In genomic region chr1:123756055-123756454, GRCm38 (mm10) we compare ENCODE assay signal across 17 mouse cellular contexts.
"Had no signal": no experiment of that assay in that cellular context is flagged by ENCODE, and none has a peak within 500 bp of the region (broad histone marks: within the 10 kb centered on the region; RNA-seq: fewer than 3 reads in every experiment).

No protein-coding gene starts in this region.

- H3K36me3 ChIP-seq: neural tube, embryonic 12.5 days; neural tube, embryonic 13.5 days; neural tube, embryonic 15.5 days; stomach, embryonic 15.5 days had no signal

- H3K27ac ChIP-seq: neural tube, embryonic 12.5 days; neural tube, embryonic 13.5 days; neural tube, embryonic 15.5 days; stomach, embryonic 15.5 days; stomach, postnatal 0 days had no signal

- H3K9me3 ChIP-seq: neural tube, embryonic 12.5 days; neural tube, embryonic 13.5 days; neural tube, embryonic 15.5 days; stomach, embryonic 15.5 days had no signal

- H3K27me3 ChIP-seq: neural tube, embryonic 12.5 days; neural tube, embryonic 13.5 days; neural tube, embryonic 15.5 days; stomach, embryonic 15.5 days had no signal

- H3K4me3 ChIP-seq: neural tube, embryonic 12.5 days; neural tube, embryonic 13.5 days; neural tube, embryonic 15.5 days; stomach, embryonic 15.5 days had no signal

- H3K9ac ChIP-seq: neural tube, embryonic 12.5 days; neural tube, embryonic 13.5 days; neural tube, embryonic 15.5 days; stomach, embryonic 15.5 days had no signal

- H3K4me2 ChIP-seq: neural tube, embryonic 12.5 days; neural tube, embryonic 13.5 days; neural tube, embryonic 15.5 days; stomach, embryonic 15.5 days had no signal

- H3K4me1 ChIP-seq: neural tube, embryonic 12.5 days; neural tube, embryonic 13.5 days; neural tube, embryonic 15.5 days; stomach, embryonic 15.5 days had no signal

- DNase-seq: retina, postnatal 1 day; right cerebral cortex, adult 18-20 months; right cerebral cortex, postnatal 14 days; right cerebral cortex, postnatal 25 days; right cerebral cortex, postnatal 4 days; spleen, adult 18-20 months; thymus, adult 18-20 months; thymus, adult 2 months; thymus, postnatal 14 days; thymus, postnatal 25 days; thymus, postnatal 36 days; thymus, postnatal 4 days had no signal
